Mouse (Mus musculus) neural tube, embryonic 13.5 days (tissue): Measurements from ENCODE around the gene Spert. TPM values are rescaled to one million over a fixed set of nuclear protein-coding genes. Genes with fewer than 3 reads are reported as not detected.

Experiments
- ATAC-seq: fragments of 200-750 bp; cut with Nextera tagmentation; 2 replicates; pipeline ENCODE4 v1.8.0; 2017; ENCODE audit warnings: low read depth, mild to moderate bottlenecking, moderate TSS enrichment, moderate library complexity
- H3K27ac ChIP-seq: fragments of 300-500 bp; sonication (generic); replicated peaks from 2 replicates; pipeline ENCODE4 v1.5.1; 2015; ENCODE audit warnings: moderate library complexity, mild to moderate bottlenecking, inconsistent platforms
- H3K27me3 ChIP-seq: fragments of 300-500 bp; sonication (generic); 2 replicates; pipeline ENCODE4 v1.6.1; 2015; ENCODE audit warnings: mild to moderate bottlenecking, inconsistent platforms
- H3K36me3 ChIP-seq: fragments of 300-500 bp; sonication (generic); 2 replicates; pipeline ENCODE4 v1.6.1; 2015; ENCODE audit warnings: mild to moderate bottlenecking, inconsistent platforms
- H3K4me1 ChIP-seq: fragments of 300-500 bp; sonication (generic); replicated peaks from 2 replicates; pipeline ENCODE4 v1.6.1; 2015; ENCODE audit warnings: inconsistent platforms
- H3K4me2 ChIP-seq: fragments of 300-500 bp; sonication (generic); 2 replicates; pipeline ENCODE4 v1.6.1; 2015; ENCODE audit warnings: inconsistent platforms, mild to moderate bottlenecking, moderate library complexity
- H3K4me3 ChIP-seq: fragments of 300-500 bp; sonication (generic); 2 replicates; pipeline ENCODE4 v1.5.1; 2015; ENCODE audit warnings: mild to moderate bottlenecking, inconsistent platforms
- H3K9ac ChIP-seq: fragments of 300-500 bp; sonication (generic); 2 replicates; pipeline ENCODE4 v1.6.1; 2015; ENCODE audit warnings: moderate library complexity, mild to moderate bottlenecking, inconsistent platforms
- H3K9me3 ChIP-seq: fragments of 300-500 bp; sonication (generic); 2 replicates; pipeline ENCODE4 v1.6.1; 2016; ENCODE audit warnings: inconsistent platforms
- WGBS: fragments of 180-500 bp; shearing (Covaris S2); methylation state at CpG from one replicate; pipeline ENCODE4 v1.1.7; 2015; 5-methylcytosine and 5-hydroxymethylcytosine counted together
- polyA plus RNA-seq: library from polyadenylated mRNA; unstranded; fragments of >200 nt; fragmentation: Nextera tagmentation; extraction: Ambion mirVana; gene quantifications from 2 replicates; pipeline ENCODE4 v1.2.1, GENCODE M21; 2015

The Spert gene
- polyA plus RNA-seq, 1 experiment from 2014 or later: not detected

DNA sequence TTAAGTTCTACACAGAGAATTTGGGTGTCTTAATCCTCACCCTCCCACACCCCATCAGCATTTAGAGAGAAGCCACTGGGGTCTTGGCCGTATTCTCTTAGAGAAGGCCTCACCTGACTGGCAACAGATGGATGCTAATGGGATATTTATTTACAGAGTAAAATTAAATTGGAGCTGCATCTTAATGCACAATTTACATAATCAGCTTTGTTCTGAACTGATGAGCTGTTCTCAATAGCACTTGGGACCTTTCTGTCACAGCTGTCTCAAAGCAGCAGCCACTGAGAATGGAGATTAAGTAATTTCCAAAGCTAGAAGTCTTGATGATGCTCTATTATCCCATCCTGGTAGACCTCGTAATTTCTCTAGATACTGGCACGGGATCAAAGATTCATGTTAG is 26.6 kb downstream of the Spert start:
- H3K9ac ChIP-seq: no peak overlapping the region
- H3K4me3 ChIP-seq: no peak overlapping the region
- H3K9me3 ChIP-seq: peaks cover 4% of the 10 kb centered on the region; the same call in 1 of the 2 replicates
- no peaks in the 10 kb centered on the region; the same call in none of the 2 replicates for H3K27me3 ChIP-seq
- ATAC-seq: peak; percentile 66
- H3K4me2 ChIP-seq: no peak overlapping the region
- H3K36me3 ChIP-seq: no peaks in the 10 kb centered on the region
- peaks cover 27% of the 10 kb centered on the region for H3K4me1 ChIP-seq
- H3K27ac ChIP-seq: peak overlapping the region; percentile 71
- WGBS: 32% methylated on average over 3 of the region's 3 CpGs

- Histone ChIP-seq H3K36me3 (no peaks in the 10 kb centered on the region), H3K4me3 (no peak overlapping the region), H3K9me3 (peaks cover 1% of the 10 kb centered on the region; the same call in 1 of the 2 replicates), H3K4me1 (peaks cover 27% of the 10 kb centered on the region), H3K4me2 (no peak overlapping the region), H3K9ac (no peak overlapping the region), H3K27ac (peak overlapping the region; percentile 71), H3K27me3 (no peaks in the 10 kb centered on the region; the same call in 1 of the 2 replicates)
- WGBS: 28% methylated on average over 14 of the region's 14 CpGs
- ATAC-seq: peak; percentile 93
Observed at GRCm38 (mm10) chr14:75565534-75566140, 27.3 kb downstream of the Spert start.

GRCm38 (mm10) chr14:75561577-75562331 is 31.2 kb downstream of the Spert start:
- no peaks in the 10 kb centered on the region for H3K36me3 ChIP-seq
- peaks cover 18% of the 10 kb centered on the region for H3K4me1 ChIP-seq
- H3K9ac ChIP-seq: no peak overlapping the region
- no peak overlapping the region for H3K27ac ChIP-seq
- no peaks in the 10 kb centered on the region; the same call in 1 of the 2 replicates for H3K27me3 ChIP-seq
- H3K4me2 ChIP-seq: no peak overlapping the region
- no peaks in the 10 kb centered on the region for H3K9me3 ChIP-seq
- no peak for ATAC-seq
- WGBS: 54% methylated on average over 9 of the region's 9 CpGs
- no peak overlapping the region for H3K4me3 ChIP-seq

DNA sequence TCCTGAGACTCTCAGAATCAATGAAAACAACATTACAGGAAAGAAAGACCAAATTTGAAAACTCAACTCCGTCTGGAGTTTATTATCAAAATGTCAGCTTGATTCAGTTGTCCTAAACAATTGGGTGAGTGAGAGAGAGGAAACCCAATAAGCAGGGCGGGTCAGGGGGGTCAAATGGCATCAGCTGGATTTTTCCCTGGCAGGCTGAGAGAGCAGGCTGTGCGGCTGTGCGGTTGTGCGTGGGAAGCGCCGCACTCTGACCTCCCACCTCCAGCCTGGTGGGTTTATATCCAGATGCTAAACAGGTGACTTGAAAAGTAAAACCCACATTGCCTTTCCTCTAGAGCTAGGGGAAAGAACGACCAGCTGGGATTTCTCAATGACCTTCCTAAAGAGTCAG is 51.2 kb downstream of the Spert start:
- Histone ChIP-seq H3K4me1 (peaks cover 50% of the 10 kb centered on the region), H3K9me3 (no peaks in the 10 kb centered on the region), H3K27ac (peak overlapping the region; percentile 80), H3K4me3 (no peak overlapping the region), H3K9ac (peak overlapping the region; percentile 43), H3K4me2 (peak overlapping the region; percentile 28; the same call in 1 of the 2 replicates), H3K36me3 (no peaks in the 10 kb centered on the region), H3K27me3 (no peaks in the 10 kb centered on the region)
- no peak for ATAC-seq
- WGBS: 2% methylated on average over 8 of the region's 8 CpGs

DNA sequence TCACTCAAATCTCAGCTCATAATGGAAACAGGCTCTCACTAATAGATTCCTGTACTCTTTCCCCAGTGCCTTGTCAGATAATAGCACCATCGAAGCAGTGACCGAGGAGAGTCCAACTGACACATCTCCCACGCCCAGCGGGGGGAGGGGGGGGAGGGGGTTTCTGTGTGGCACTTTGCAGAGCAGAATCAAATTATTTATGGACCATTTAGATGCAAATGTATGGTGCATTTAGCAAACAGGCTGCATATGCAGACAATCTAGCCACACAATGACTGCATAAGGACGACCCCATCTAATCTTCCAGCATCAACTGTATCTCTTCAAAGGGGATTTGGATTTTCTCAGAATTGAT is 51.9 kb downstream of the Spert start:
- H3K4me3 ChIP-seq: no peak overlapping the region
- H3K9ac ChIP-seq: peak overlapping the region; percentile 52
- no peaks in the 10 kb centered on the region for H3K36me3 ChIP-seq
- H3K4me2 ChIP-seq: peak overlapping the region; percentile 28
- peak; percentile 82 for ATAC-seq
- peaks cover 56% of the 10 kb centered on the region for H3K4me1 ChIP-seq
- no peaks in the 10 kb centered on the region for H3K27me3 ChIP-seq
- 11% methylated on average over 5 of the region's 5 CpGs for WGBS
- H3K27ac ChIP-seq: peak overlapping the region; percentile 80
- no peaks in the 10 kb centered on the region for H3K9me3 ChIP-seq

DNA sequence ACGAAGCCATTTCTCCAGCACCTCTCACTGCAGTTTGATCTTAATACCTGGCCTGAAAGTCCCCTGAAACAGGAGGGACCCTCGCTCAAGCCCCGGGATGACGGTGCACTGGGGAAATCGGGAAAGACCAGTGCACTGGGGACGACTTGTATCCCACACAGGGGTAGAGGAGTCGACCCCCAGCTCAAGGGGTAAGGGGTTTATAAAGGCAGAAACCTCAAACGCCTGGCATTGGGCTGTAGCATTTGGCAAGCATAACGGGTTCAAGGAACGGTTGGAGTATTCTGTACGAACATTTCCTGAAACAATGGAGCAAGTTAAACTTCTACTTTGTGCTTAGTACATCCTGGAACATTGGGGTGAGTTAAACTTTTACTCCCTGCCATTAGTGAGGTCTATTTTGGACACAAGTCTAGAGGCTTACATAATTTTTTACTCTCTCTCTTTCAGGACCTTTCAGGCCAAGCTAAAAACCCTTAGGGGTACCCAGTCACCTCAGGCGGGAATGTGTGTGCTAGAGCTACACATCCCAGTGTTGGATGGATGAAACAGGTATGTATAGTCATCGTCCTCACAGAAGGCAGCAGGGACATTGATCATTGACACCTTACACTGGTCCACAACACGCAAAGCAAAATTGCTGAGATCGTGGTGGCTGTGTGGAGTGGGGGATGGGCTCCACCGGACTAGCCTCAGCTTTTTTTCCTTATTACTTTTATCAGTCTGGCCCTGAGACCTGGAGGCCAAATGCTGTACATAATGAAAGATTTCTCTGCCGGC is 52.5 kb downstream of the Spert start:
- peak; percentile 57 for ATAC-seq
- peak overlapping the region; percentile 80 for H3K27ac ChIP-seq
- 43% methylated on average over 17 of the region's 17 CpGs for WGBS
- H3K27me3 ChIP-seq: no peaks in the 10 kb centered on the region
- H3K4me1 ChIP-seq: peaks cover 56% of the 10 kb centered on the region
- no peak overlapping the region for H3K4me3 ChIP-seq
- peak overlapping the region; percentile 28 for H3K4me2 ChIP-seq
- no peaks in the 10 kb centered on the region for H3K36me3 ChIP-seq
- H3K9ac ChIP-seq: peak overlapping the region; percentile 52
- H3K9me3 ChIP-seq: no peaks in the 10 kb centered on the region

DNA sequence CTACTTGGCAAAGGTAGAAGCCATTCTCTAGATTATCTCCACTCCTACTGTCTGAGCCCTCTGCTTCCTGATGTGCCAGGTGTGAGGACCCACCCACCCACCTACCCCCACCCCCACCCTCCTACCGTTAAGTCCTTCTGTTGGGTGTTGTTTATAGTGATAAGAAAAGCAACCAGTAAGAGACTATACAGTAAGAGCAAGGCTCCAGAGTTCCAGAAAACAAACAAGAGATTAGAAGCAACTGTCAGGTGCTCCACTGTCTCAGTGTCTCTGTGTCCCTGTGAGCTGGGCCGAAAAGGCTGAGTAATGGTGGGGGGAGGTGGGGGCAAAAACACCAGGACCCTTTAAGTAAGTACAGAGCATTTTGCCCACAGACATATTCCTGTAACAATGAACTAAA is 53.7 kb downstream of the Spert start:
- no peaks in the 10 kb centered on the region for H3K36me3 ChIP-seq
- H3K4me3 ChIP-seq: no peak overlapping the region
- H3K9ac ChIP-seq: no peak overlapping the region
- no peaks in the 10 kb centered on the region for H3K27me3 ChIP-seq
- 29% methylated on average over 2 of the region's 2 CpGs for WGBS
- no peak overlapping the region for H3K4me2 ChIP-seq
- no peaks in the 10 kb centered on the region for H3K9me3 ChIP-seq
- ATAC-seq: no peak
- H3K27ac ChIP-seq: no peak overlapping the region
- peaks cover 56% of the 10 kb centered on the region for H3K4me1 ChIP-seq

Other genes starting within 250 kb of the Spert start
- gene Siah3, start 137.1 kb downstream of the Spert start, polyA plus RNA-seq: 6.0 and 6.9 TPM in 2 replicates
- not detected in 2 replicates for gene Erich6b, start 49.1 kb upstream of the Spert start, polyA plus RNA-seq
- 17.1 and 19.5 TPM in 2 replicates for gene Cog3, start 161.4 kb upstream of the Spert start, polyA plus RNA-seq
- 8.5 and 10.2 TPM in 2 replicates for gene Slc25a30, start 193.9 kb upstream of the Spert start, polyA plus RNA-seq